Mouse (Mus musculus): Measurements from ENCODE around the gene Srcap. TPM values are rescaled to one million over a fixed set of nuclear protein-coding genes. Genes with fewer than 3 reads are reported as not detected.

Srcap gene
- polyA plus RNA-seq, 1 experiment from 2014 or later: 30.9 TPM

DNA sequence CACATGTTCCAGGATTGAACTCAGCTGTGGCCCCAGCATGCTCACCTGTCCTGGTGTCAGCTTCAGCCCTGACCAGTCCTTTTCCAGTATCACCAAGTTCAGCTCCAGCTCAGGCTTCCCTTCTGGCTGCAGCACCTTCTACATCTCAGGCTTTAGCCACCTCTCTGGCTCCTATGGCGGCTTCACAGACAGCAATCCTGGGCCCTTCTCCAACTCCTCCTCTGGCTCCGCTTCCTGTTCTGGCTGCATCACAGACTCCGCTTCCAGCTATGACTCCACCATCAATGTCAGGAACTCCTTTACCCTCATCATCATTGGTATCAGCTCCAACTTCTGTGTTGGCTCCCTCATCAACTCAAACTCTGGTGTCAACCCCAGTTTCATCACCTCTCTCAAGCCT, 29.9 kb downstream of the Srcap start:
- no peak overlapping the region for H3K4me2 ChIP-seq
- peaks cover 5% of the 10 kb centered on the region; the same call in 1 of the 2 replicates for H3K4me1 ChIP-seq
- H3K9me3 ChIP-seq: no peaks in the 10 kb centered on the region
- no peak overlapping the region for H3K4me3 ChIP-seq
- ATAC-seq (ENCODE audit: extremely low read depth, insufficient number of reproducible peaks, low FRiP score, low TSS enrichment): no peak
- H3K27ac ChIP-seq (replicated peaks): no peak overlapping the region
- peaks cover 96% of the 10 kb centered on the region for H3K36me3 ChIP-seq
- no peak overlapping the region for H3K9ac ChIP-seq
- 87% methylated on average over 3 of the region's 3 CpGs for WGBS
- H3K27me3 ChIP-seq (replicated peaks): no peaks in the 10 kb centered on the region

DNA sequence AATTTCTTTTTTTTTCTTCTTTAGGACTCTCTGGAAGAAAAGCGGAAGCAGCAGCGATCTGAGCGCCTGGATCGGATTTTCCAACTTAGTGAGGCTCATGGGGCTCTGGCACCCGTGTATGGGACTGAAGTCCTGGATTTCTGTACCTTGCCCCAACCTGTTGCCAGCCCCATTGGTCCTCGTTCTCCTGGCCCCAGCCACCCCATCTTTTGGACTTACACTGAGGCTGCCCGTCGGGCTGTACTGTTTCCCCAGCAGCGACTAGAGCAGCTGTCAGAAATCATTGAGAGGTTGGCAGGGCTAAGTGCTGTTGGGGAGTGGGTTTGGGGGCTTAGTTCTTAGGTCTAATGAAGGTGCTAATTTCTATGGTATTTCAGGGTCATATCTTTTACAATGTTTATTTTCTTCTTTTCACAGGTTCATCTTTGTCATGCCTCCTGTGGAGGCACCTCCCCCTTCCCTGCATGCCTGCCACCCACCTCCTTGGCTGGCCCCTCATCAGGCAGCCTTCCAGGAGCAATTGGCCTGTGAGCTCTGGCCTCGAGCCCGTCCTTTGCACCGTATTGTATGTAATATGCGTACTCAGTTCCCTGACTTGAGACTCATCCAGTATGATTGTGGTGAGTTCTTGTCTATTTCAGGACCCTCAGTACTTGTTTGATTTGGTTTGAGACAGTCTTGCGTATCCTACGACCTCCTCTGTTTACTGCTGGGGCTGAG, 37.5 kb downstream of the Srcap start:
- Histone ChIP-seq H3K4me3 (no peak overlapping the region), H3K9ac (no peak overlapping the region), H3K4me1 (no peaks in the 10 kb centered on the region), H3K9me3 (no peaks in the 10 kb centered on the region), H3K4me2 (no peak overlapping the region), H3K27ac (replicated peaks) (no peak overlapping the region), H3K27me3 (replicated peaks) (no peaks in the 10 kb centered on the region), H3K36me3 (peaks cover 87% of the 10 kb centered on the region)
- ATAC-seq (ENCODE audit: extremely low read depth, insufficient number of reproducible peaks, low FRiP score, low TSS enrichment): no peak
- WGBS: 87% methylated on average over 15 of the region's 15 CpGs

DNA sequence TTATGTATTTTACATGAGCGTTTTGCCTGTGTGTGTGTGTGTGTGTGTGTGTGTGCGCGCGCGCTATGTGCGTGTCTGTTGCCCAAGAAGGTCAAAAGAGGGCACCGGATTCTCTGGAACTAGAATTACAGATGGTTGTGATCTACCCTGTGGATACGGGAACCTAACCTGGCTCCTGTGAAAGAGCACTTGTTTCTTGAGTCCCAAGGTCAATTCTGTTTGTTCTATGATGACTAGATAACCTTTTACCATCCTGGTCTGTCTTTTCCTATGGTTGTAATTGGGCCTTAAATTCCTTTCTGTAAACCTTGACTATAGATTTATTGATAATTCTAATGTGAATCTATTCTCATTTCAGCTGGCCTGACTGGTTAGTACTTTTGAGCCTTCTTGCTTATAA, 39.8 kb downstream of the Srcap start:
- H3K36me3 ChIP-seq: peaks cover 88% of the 10 kb centered on the region
- ATAC-seq (ENCODE audit: extremely low read depth, insufficient number of reproducible peaks, low FRiP score, low TSS enrichment): no peak
- no peak overlapping the region for H3K27ac ChIP-seq (replicated peaks)
- H3K9ac ChIP-seq: no peak overlapping the region
- no peaks in the 10 kb centered on the region for H3K9me3 ChIP-seq
- H3K4me1 ChIP-seq: no peaks in the 10 kb centered on the region
- WGBS: 95% methylated on average over 8 of the region's 8 CpGs
- H3K4me2 ChIP-seq: no peak overlapping the region
- no peak overlapping the region for H3K4me3 ChIP-seq
- H3K27me3 ChIP-seq (replicated peaks): no peaks in the 10 kb centered on the region

GRCm38 (mm10) chr7:127560580-127560979, 48.8 kb downstream of the Srcap start:
- ATAC-seq (ENCODE audit: extremely low read depth, insufficient number of reproducible peaks, low FRiP score, low TSS enrichment): no peak
- H3K36me3 ChIP-seq: peaks cover 90% of the 10 kb centered on the region
- no peak overlapping the region for H3K9ac ChIP-seq
- no peaks in the 10 kb centered on the region for H3K27me3 ChIP-seq (replicated peaks)
- no peak overlapping the region for H3K4me2 ChIP-seq
- peaks cover 13% of the 10 kb centered on the region for H3K4me1 ChIP-seq
- 89% methylated on average over 11 of the region's 11 CpGs for WGBS
- no peaks in the 10 kb centered on the region for H3K9me3 ChIP-seq
- H3K4me3 ChIP-seq: no peak overlapping the region
- no peak overlapping the region for H3K27ac ChIP-seq (replicated peaks)

GRCm38 (mm10) chr7:127561340-127561858, 49.6 kb downstream of the Srcap start, which contains the start of gene Tmem265:
Gene Tmem265 (plus strand): TSS chr7:127561390.
- Histone ChIP-seq H3K9ac (no peak within 1 kb of the TSS), H3K4me3 (no peak within 1 kb of the TSS), H3K27ac (replicated peaks) (no peak within 1 kb of the TSS), H3K4me2 (no peak within 1 kb of the TSS), H3K27me3 (replicated peaks) (no peaks in the 10 kb centered on the region), H3K4me1 (peaks cover 13% of the 10 kb centered on the region), H3K9me3 (no peaks in the 10 kb centered on the region), H3K36me3 (peaks cover 89% of the 10 kb centered on the region)
- no peak for ATAC-seq (ENCODE audit: extremely low read depth, insufficient number of reproducible peaks, low FRiP score, low TSS enrichment)
- 92% methylated on average over 5 of the region's 5 CpGs for WGBS

GRCm38 (mm10) chr7:127564381-127565150, 52.8 kb downstream of the Srcap start:
- 64% methylated on average over 6 of the region's 6 CpGs for WGBS
- Histone ChIP-seq H3K4me2 (no peak overlapping the region), H3K9me3 (no peaks in the 10 kb centered on the region), H3K9ac (no peak overlapping the region), H3K36me3 (peaks cover 82% of the 10 kb centered on the region), H3K27ac (replicated peaks) (peak overlapping the region; percentile 68), H3K4me3 (no peak overlapping the region), H3K27me3 (replicated peaks) (no peaks in the 10 kb centered on the region), H3K4me1 (peaks cover 13% of the 10 kb centered on the region)
- ATAC-seq (ENCODE audit: extremely low read depth, insufficient number of reproducible peaks, low FRiP score, low TSS enrichment): peak; percentile 46; the same call in 1 of the 2 replicates

- H3K9me3 ChIP-seq: no peaks in the 10 kb centered on the region
These were observed 61.2 kb downstream of the Srcap start, which contains the start of gene Phkg2 for GRCm38 (mm10) chr7:127572895-127573471. Gene Phkg2 (plus strand): TSS chr7:127573340.

GRCm38 (mm10) chr7:127573503-127574008, 61.8 kb downstream of the Srcap start:
- peak overlapping the region; percentile 62 for H3K27ac ChIP-seq (replicated peaks)
- peaks cover 25% of the 10 kb centered on the region for H3K4me1 ChIP-seq
- peaks cover 36% of the 10 kb centered on the region for H3K36me3 ChIP-seq
- WGBS: under 1% methylated on average over 28 of the region's 28 CpGs
- 0 out of 2 replicates have a peak, but pooled peaks have one; percentile 9 for ATAC-seq (ENCODE audit: extremely low read depth, insufficient number of reproducible peaks, low FRiP score, low TSS enrichment)
- H3K9me3 ChIP-seq: no peaks in the 10 kb centered on the region
- peak overlapping the region; percentile 95 for H3K9ac ChIP-seq
- H3K4me2 ChIP-seq: peak overlapping the region; percentile 81
- H3K27me3 ChIP-seq (replicated peaks): no peaks in the 10 kb centered on the region
- H3K4me3 ChIP-seq: peak overlapping the region; percentile 83

More at GRCm38 (mm10) chr7:127572895-127573471, 61.2 kb downstream of the Srcap start, which contains the start of gene Phkg2:
- under 1% methylated on average over 17 of the region's 17 CpGs for WGBS
- peak within 1 kb of the TSS; percentile 83 for H3K4me3 ChIP-seq
- H3K4me1 ChIP-seq: peaks cover 25% of the 10 kb centered on the region
- H3K27me3 ChIP-seq (replicated peaks): no peaks in the 10 kb centered on the region
- peak within 1 kb of the TSS; percentile 95 for H3K9ac ChIP-seq
- peak; percentile 91 for ATAC-seq (ENCODE audit: extremely low read depth, insufficient number of reproducible peaks, low FRiP score, low TSS enrichment)
- peaks cover 35% of the 10 kb centered on the region for H3K36me3 ChIP-seq
- peak within 1 kb of the TSS; percentile 68 for H3K27ac ChIP-seq (replicated peaks)
- peak within 1 kb of the TSS; percentile 81 for H3K4me2 ChIP-seq

DNA sequence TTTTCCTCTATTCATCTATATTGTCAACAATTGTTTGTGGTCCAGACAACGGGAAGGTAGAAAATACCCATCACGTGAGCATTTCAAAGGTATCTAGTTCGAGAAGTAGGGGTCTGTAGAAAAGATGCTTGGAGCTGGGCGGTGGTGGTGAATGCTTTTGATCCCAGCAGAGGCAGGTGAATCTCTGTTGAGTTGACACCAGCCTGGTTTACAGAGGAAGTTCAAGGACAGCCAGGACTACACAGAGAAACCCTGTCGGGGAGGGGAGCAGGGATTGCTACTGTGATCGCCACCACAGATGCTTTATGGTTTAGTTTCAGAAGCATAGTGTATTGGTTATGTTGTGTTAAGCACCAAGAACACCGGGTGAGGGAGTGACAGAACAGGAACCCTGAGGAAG, 62.3 kb downstream of the Srcap start:
- Histone ChIP-seq H3K9ac (peak overlapping the region; percentile 95), H3K9me3 (no peaks in the 10 kb centered on the region), H3K4me3 (peak overlapping the region; percentile 83), H3K27me3 (replicated peaks) (no peaks in the 10 kb centered on the region), H3K4me1 (peaks cover 25% of the 10 kb centered on the region), H3K4me2 (peak overlapping the region; percentile 81), H3K27ac (replicated peaks) (peak overlapping the region; percentile 62), H3K36me3 (peaks cover 36% of the 10 kb centered on the region)
- no peak for ATAC-seq (ENCODE audit: extremely low read depth, insufficient number of reproducible peaks, low FRiP score, low TSS enrichment)
- WGBS: 13% methylated on average over 7 of the region's 7 CpGs

GRCm38 (mm10) chr7:127583260-127583659, 71.5 kb downstream of the Srcap start:
- H3K4me3 ChIP-seq: no peak overlapping the region
- no peaks in the 10 kb centered on the region for H3K27me3 ChIP-seq (replicated peaks)
- no peak overlapping the region for H3K27ac ChIP-seq (replicated peaks)
- no peak for ATAC-seq (ENCODE audit: extremely low read depth, insufficient number of reproducible peaks, low FRiP score, low TSS enrichment)
- H3K36me3 ChIP-seq: peaks cover 67% of the 10 kb centered on the region
- H3K9ac ChIP-seq: no peak overlapping the region
- 84% methylated on average over 6 of the region's 6 CpGs for WGBS
- peaks cover 9% of the 10 kb centered on the region for H3K4me1 ChIP-seq
- no peak overlapping the region for H3K4me2 ChIP-seq
- H3K9me3 ChIP-seq: no peaks in the 10 kb centered on the region

- H3K9ac ChIP-seq: no peak overlapping the region
- H3K36me3 ChIP-seq: peaks cover 58% of the 10 kb centered on the region
- H3K9me3 ChIP-seq: no peaks in the 10 kb centered on the region
- peaks cover 18% of the 10 kb centered on the region for H3K4me1 ChIP-seq
- ATAC-seq (ENCODE audit: extremely low read depth, insufficient number of reproducible peaks, low FRiP score, low TSS enrichment): no peak
- no peak overlapping the region for H3K27ac ChIP-seq (replicated peaks)
- H3K4me2 ChIP-seq: no peak overlapping the region
- WGBS: 75% methylated on average over 7 of the region's 7 CpGs
- H3K4me3 ChIP-seq: no peak overlapping the region
- H3K27me3 ChIP-seq (replicated peaks): no peaks in the 10 kb centered on the region
These were observed 73.2 kb downstream of the Srcap start for GRCm38 (mm10) chr7:127585031-127585430.

Data from heart, embryonic 13.5 days (tissue).